Mouse (Mus musculus) activated CD4-positive, CD25-positive, alpha-beta regulatory T cell (primary cell): ENCODE measurements around the gene Snw1. TPM values are rescaled to one million over a fixed set of nuclear protein-coding genes. Genes with fewer than 3 reads are reported as not detected.

ENCODE experiments used
- polyA plus RNA-seq, 2 experiments: library from polyadenylated mRNA; unstranded; fragments of 100-300 nt; shearing (Covaris generic); gene quantifications; one replicate each; pipeline ENCODE4 v1.2.1; 2017

The Snw1 gene
- polyA plus RNA-seq: 100 to 1,000 TPM; 186 to 207 TPM

GRCm38 (mm10) chr12:87471964-87472786 is at the start of gene Snw1:
Gene Snw1 (minus strand): TSS chr12:87472274.

GRCm38 (mm10) chr12:87514016-87514415 is 41.9 kb upstream of the Snw1 start, which contains the start of gene Gm8300:
Gene Gm8300 (plus strand): TSS chr12:87514316.

GRCm38 (mm10) chr12:87494421-87494820 is 22.3 kb upstream of the Snw1 start, which contains the start of gene Gm5788:
Gene Gm5788 (plus strand): TSS chr12:87494721.

GRCm38 (mm10) chr12:87443700-87444122 is 28.4 kb downstream of the Snw1 start, which contains the start of the genes Slirp and Alkbh1:
Gene Slirp (plus strand): TSS chr12:87443896.
Gene Alkbh1 (minus strand): TSS chr12:87444017.

Other genes starting within 250 kb of the Snw1 start
- 1 to 10 TPM in 1 of 2 experiments, under 1 TPM in 1; 0.81 to 1.2 TPM for gene Noxred1, start 233.5 kb downstream of the Snw1 start, polyA plus RNA-seq
- 10 to 100 TPM; 33.9 to 35.7 TPM for gene Vipas39, start 206.0 kb downstream of the Snw1 start, polyA plus RNA-seq
- 100 to 1,000 TPM; 159 to 164 TPM for gene Ahsa1, start 205.8 kb downstream of the Snw1 start, polyA plus RNA-seq
- not detected for gene Ism2, start 172.6 kb downstream of the Snw1 start, polyA plus RNA-seq
- gene Sptlc2, start 83.9 kb downstream of the Snw1 start, polyA plus RNA-seq: 100 to 1,000 TPM; 172 to 179 TPM
- gene Slirp, start 28.4 kb downstream of the Snw1 start, polyA plus RNA-seq: 10 to 100 TPM; 80.8 to 85.1 TPM
- gene Alkbh1, start 28.3 kb downstream of the Snw1 start, polyA plus RNA-seq: 10 to 100 TPM; 58.9 to 80.6 TPM
- gene Gm5788, start 22.4 kb upstream of the Snw1 start, polyA plus RNA-seq: under 1 TPM in 1 of 2 experiments, not detected in 1; 0.47 TPM
- gene Gm8300, start 42.0 kb upstream of the Snw1 start, polyA plus RNA-seq: not detected
- gene Oog1, start 130.4 kb upstream of the Snw1 start, polyA plus RNA-seq: not detected
- gene Gm4027, start 146.6 kb upstream of the Snw1 start, polyA plus RNA-seq: under 1 TPM in 1 of 2 experiments, not detected in 1; 0.32 TPM
- gene Gm16381, start 172.3 kb upstream of the Snw1 start, polyA plus RNA-seq: not detected